Mouse (Mus musculus): ENCODE data around the gene Lcmt2. TPM values are rescaled to one million over a fixed set of nuclear protein-coding genes. Genes with fewer than 3 reads are reported as not detected.

Gene Lcmt2
- polyA plus RNA-seq, 1 experiment from 2014 or later, result 18.1 TPM

GRCm38 (mm10) chr2:121088507-121088906, 51.9 kb downstream of the Lcmt2 start:
- Histone ChIP-seq H3K4me3 (ENCODE audit: low read length) (no peak overlapping the region), H3K27ac (ENCODE audit: low read depth, low read length) (no peak overlapping the region), H3K36me3 (ENCODE audit: control insufficient read depth, insufficient read depth, low read length) (no peaks in the 10 kb centered on the region), H3K9ac (ENCODE audit: low read depth, low read length) (no peak overlapping the region), H3K9me3 (ENCODE audit: control insufficient read depth, low read length) (no peaks in the 10 kb centered on the region), H3K27me3 (replicated peaks; ENCODE audit: control insufficient read depth, insufficient read depth, low read length) (no peaks in the 10 kb centered on the region), H3K4me2 (ENCODE audit: low read length) (no peak overlapping the region), H3K4me1 (ENCODE audit: control insufficient read depth, insufficient read depth, low read depth, low read length) (no peaks in the 10 kb centered on the region)
- no peak for ATAC-seq
- WGBS, result 87% methylated on average over 3 of the region's 3 CpGs

- Histone ChIP-seq H3K4me2 (ENCODE audit: low read length) (no peak within 1 kb of the TSS), H3K27me3 (replicated peaks; ENCODE audit: control insufficient read depth, insufficient read depth, low read length) (no peaks in the 10 kb centered on the region), H3K9ac (ENCODE audit: low read depth, low read length) (no peak within 1 kb of the TSS), H3K4me1 (ENCODE audit: control insufficient read depth, insufficient read depth, low read depth, low read length) (no peaks in the 10 kb centered on the region), H3K4me3 (ENCODE audit: low read length) (no peak within 1 kb of the TSS), H3K36me3 (ENCODE audit: control insufficient read depth, insufficient read depth, low read length) (no peaks in the 10 kb centered on the region), H3K9me3 (ENCODE audit: control insufficient read depth, low read length) (no peaks in the 10 kb centered on the region), H3K27ac (ENCODE audit: low read depth, low read length) (no peak within 1 kb of the TSS)
- 55% methylated on average over 6 of the region's 6 CpGs for WGBS
- no peak for ATAC-seq
These were observed 54.8 kb downstream of the Lcmt2 start, which contains the start of gene Tgm5 for GRCm38 (mm10) chr2:121085480-121086185. TSS of gene Tgm5 (minus strand) at chr2:121085841.

- ATAC-seq, result no peak
- Histone ChIP-seq H3K27me3 (replicated peaks; ENCODE audit: control insufficient read depth, insufficient read depth, low read length) (no peaks in the 10 kb centered on the region), H3K4me1 (ENCODE audit: control insufficient read depth, insufficient read depth, low read depth, low read length) (no peaks in the 10 kb centered on the region), H3K9ac (ENCODE audit: low read depth, low read length) (no peak overlapping the region), H3K4me2 (ENCODE audit: low read length) (no peak overlapping the region), H3K9me3 (ENCODE audit: control insufficient read depth, low read length) (no peaks in the 10 kb centered on the region), H3K27ac (ENCODE audit: low read depth, low read length) (no peak overlapping the region), H3K4me3 (ENCODE audit: low read length) (no peak overlapping the region), H3K36me3 (ENCODE audit: control insufficient read depth, insufficient read depth, low read length) (no peaks in the 10 kb centered on the region)
- 85% methylated on average over 1 of the region's 1 CpGs for WGBS
These were observed 57.8 kb downstream of the Lcmt2 start for GRCm38 (mm10) chr2:121082626-121083025.

Other genes with a start within 250 kb of the Lcmt2 start
- 33.4 and 38.2 TPM in 2 replicates for gene Ubr1, start 169.9 kb downstream of the Lcmt2 start, polyA plus RNA-seq (2015; fragmentation: Nextera tagmentation; extraction: Ambion mirVana)
- gene Tmem62, start 163.6 kb downstream of the Lcmt2 start, polyA plus RNA-seq (2015; fragmentation: Nextera tagmentation; extraction: Ambion mirVana), result 14.3 and 16.3 TPM in 2 replicates
- 78.2 and 80.5 TPM in 2 replicates for gene Ccndbp1, start 132.2 kb downstream of the Lcmt2 start, polyA plus RNA-seq (2015; fragmentation: Nextera tagmentation; extraction: Ambion mirVana)
- gene Epb42, start 103.6 kb downstream of the Lcmt2 start, polyA plus RNA-seq (2015; fragmentation: Nextera tagmentation; extraction: Ambion mirVana), result 0.06 and 0.56 TPM in 2 replicates
- gene Tgm5, start 54.8 kb downstream of the Lcmt2 start, polyA plus RNA-seq (2015; fragmentation: Nextera tagmentation; extraction: Ambion mirVana), result 0.16 and 0.35 TPM in 2 replicates
- gene Tgm7, start 30.9 kb downstream of the Lcmt2 start, polyA plus RNA-seq (2015; fragmentation: Nextera tagmentation; extraction: Ambion mirVana), result not detected in 2 replicates
- 25.2 and 25.6 TPM in 2 replicates for gene Adal, start 225 bp downstream of the Lcmt2 start, polyA plus RNA-seq (2015; fragmentation: Nextera tagmentation; extraction: Ambion mirVana)
- 38.3 and 45.0 TPM in 2 replicates for gene Tubgcp4, start 30.0 kb upstream of the Lcmt2 start, polyA plus RNA-seq (2015; fragmentation: Nextera tagmentation; extraction: Ambion mirVana)
- 6.9 and 7.0 TPM in 2 replicates for gene Zscan29, start 30.5 kb upstream of the Lcmt2 start, polyA plus RNA-seq (2015; fragmentation: Nextera tagmentation; extraction: Ambion mirVana)
- gene Trp53bp1, start 130.8 kb upstream of the Lcmt2 start, polyA plus RNA-seq (2015; fragmentation: Nextera tagmentation; extraction: Ambion mirVana), result 134 and 146 TPM in 2 replicates
- gene Map1a, start 148.9 kb upstream of the Lcmt2 start, polyA plus RNA-seq (2015; fragmentation: Nextera tagmentation; extraction: Ambion mirVana), result 29.6 and 46.5 TPM in 2 replicates
- 22.6 and 23.2 TPM in 2 replicates for gene Ppip5k1, start 214.7 kb upstream of the Lcmt2 start, polyA plus RNA-seq (2015; fragmentation: Nextera tagmentation; extraction: Ambion mirVana)
- gene Ckmt1, start 217.1 kb upstream of the Lcmt2 start, polyA plus RNA-seq (2015; fragmentation: Nextera tagmentation; extraction: Ambion mirVana), result 137 and 165 TPM in 2 replicates
- gene Strc, start 246.5 kb upstream of the Lcmt2 start, polyA plus RNA-seq (2015; fragmentation: Nextera tagmentation; extraction: Ambion mirVana), result 0.03 and 0.04 TPM in 2 replicates